Mouse (Mus musculus) midbrain, embryonic 12.5 days (tissue): ENCODE results near the gene Gm20661. TPM values are rescaled to one million over a fixed set of nuclear protein-coding genes. Genes with fewer than 3 reads are reported as not detected.

ENCODE experiments used
- ATAC-seq: fragments of 200-750 bp; cut with Nextera tagmentation; 2 replicates; pipeline ENCODE4 v1.8.0; 2017; ENCODE audit warnings: low read depth, moderate TSS enrichment, moderate library complexity; ENCODE audit not compliant: low FRiP score
- H3K27ac ChIP-seq: fragments of 300-500 bp; sonication (generic); replicated peaks from 2 replicates; pipeline ENCODE4 v1.5.1; 2016; ENCODE audit warnings: mild to moderate bottlenecking
- H3K27me3 ChIP-seq: fragments of 300-500 bp; sonication (generic); 2 replicates; pipeline ENCODE4 v1.6.1; 2016; ENCODE audit warnings: mild to moderate bottlenecking
- H3K36me3 ChIP-seq: fragments of 300-500 bp; sonication (generic); 2 replicates; pipeline ENCODE4 v1.6.1; 2016
- H3K4me1 ChIP-seq: fragments of 300-500 bp; sonication (generic); 2 replicates; pipeline ENCODE4 v1.6.1; 2016
- H3K4me2 ChIP-seq: fragments of 300-500 bp; sonication (generic); replicated peaks from 2 replicates; pipeline ENCODE4 v1.6.1; 2016; ENCODE audit warnings: mild to moderate bottlenecking, moderate library complexity
- H3K4me3 ChIP-seq: fragments of 300-500 bp; sonication (generic); 2 replicates; pipeline ENCODE4 v1.5.1; 2016; ENCODE audit warnings: mild to moderate bottlenecking
- H3K9ac ChIP-seq: fragments of 300-500 bp; sonication (generic); replicated peaks from 2 replicates; pipeline ENCODE4 v1.6.1; 2016; ENCODE audit warnings: mild to moderate bottlenecking, moderate library complexity
- H3K9me3 ChIP-seq: fragments of 300-500 bp; sonication (generic); 2 replicates; pipeline ENCODE4 v1.6.1; 2016; ENCODE audit warnings: mild to moderate bottlenecking
- WGBS: fragments of 180-500 bp; shearing (Covaris S2); methylation state at CpG from one replicate; pipeline ENCODE4 v1.1.7; 2016; 5-methylcytosine and 5-hydroxymethylcytosine counted together
- polyA plus RNA-seq: library from polyadenylated mRNA; unstranded; fragments of >200 nt; fragmentation: Nextera tagmentation; extraction: Ambion mirVana; gene quantifications from 2 replicates; pipeline ENCODE4 v1.2.1, GENCODE M21; 2016

Gene Gm20661
- 1.8 and 2.2 TPM in 2 replicates for polyA plus RNA-seq

GRCm38 (mm10) chr9:107982681-107983346 is at the start of gene Gm20661:
Gene Gm20661, plus strand, starts transcription at chr9:107983058.
- H3K4me2 ChIP-seq: peak within 1 kb of the TSS; percentile 90
- no peak for ATAC-seq
- no peaks in the 10 kb centered on the region for H3K36me3 ChIP-seq
- peak within 1 kb of the TSS; percentile 65 for H3K27ac ChIP-seq
- WGBS: 66% methylated on average over 14 of the region's 14 CpGs
- H3K9me3 ChIP-seq: no peaks in the 10 kb centered on the region
- peaks cover 34% of the 10 kb centered on the region for H3K27me3 ChIP-seq
- 0 out of 2 replicates have a peak within 1 kb of the TSS, but pooled peaks have one; percentile 9 for H3K4me3 ChIP-seq
- peak within 1 kb of the TSS; percentile 20; the same call in 1 of the 2 replicates for H3K9ac ChIP-seq
- H3K4me1 ChIP-seq: peaks cover 37% of the 10 kb centered on the region

GRCm38 (mm10) chr9:107934146-107934545 is 48.7 kb upstream of the Gm20661 start:
- 93% methylated on average over 11 of the region's 11 CpGs for WGBS
- no peak overlapping the region for H3K4me2 ChIP-seq
- no peak for ATAC-seq

GRCm38 (mm10) chr9:107935374-107935773 is 47.5 kb upstream of the Gm20661 start, which contains the start of gene Camkv:
Gene Camkv, plus strand, starts transcription at chr9:107935674.
- WGBS: 7% methylated on average over 3 of the region's 3 CpGs

More at GRCm38 (mm10) chr9:107934146-107934545, 48.7 kb upstream of the Gm20661 start:
- Histone ChIP-seq H3K4me3 (no peak overlapping the region), H3K9me3 (no peaks in the 10 kb centered on the region), H3K9ac (no peak overlapping the region), H3K27ac (no peak overlapping the region), H3K36me3 (no peaks in the 10 kb centered on the region), H3K4me1 (peaks cover 26% of the 10 kb centered on the region), H3K27me3 (peaks cover 33% of the 10 kb centered on the region)

GRCm38 (mm10) chr9:107935790-107936214 is 47.1 kb upstream of the Gm20661 start:
- Histone ChIP-seq H3K9ac (peak overlapping the region; percentile 63), H3K4me2 (peak overlapping the region; percentile 72), H3K9me3 (no peaks in the 10 kb centered on the region), H3K27ac (no peak overlapping the region), H3K36me3 (no peaks in the 10 kb centered on the region), H3K4me3 (peak overlapping the region; percentile 50), H3K4me1 (peaks cover 26% of the 10 kb centered on the region), H3K27me3 (peaks cover 33% of the 10 kb centered on the region)
- peak; percentile 54 for ATAC-seq
- WGBS: 1% methylated on average over 30 of the region's 41 CpGs

More at GRCm38 (mm10) chr9:107935374-107935773, 47.5 kb upstream of the Gm20661 start, which contains the start of gene Camkv:
- no peak within 1 kb of the TSS for H3K27ac ChIP-seq
- peaks cover 33% of the 10 kb centered on the region for H3K27me3 ChIP-seq
- H3K9me3 ChIP-seq: no peaks in the 10 kb centered on the region
- peak; percentile 23; the same call in 1 of the 2 replicates for ATAC-seq
- peak within 1 kb of the TSS; percentile 50 for H3K4me3 ChIP-seq
- peaks cover 26% of the 10 kb centered on the region for H3K4me1 ChIP-seq
- peak within 1 kb of the TSS; percentile 72 for H3K4me2 ChIP-seq
- peak within 1 kb of the TSS; percentile 63 for H3K9ac ChIP-seq
- no peaks in the 10 kb centered on the region for H3K36me3 ChIP-seq

GRCm38 (mm10) chr9:107936215-107936822 is 46.5 kb upstream of the Gm20661 start:
- ATAC-seq: peak; percentile 83
- WGBS: under 1% methylated on average over 29 of the region's 29 CpGs
- no peak overlapping the region for H3K27ac ChIP-seq

GRCm38 (mm10) chr9:107936831-107937230 is 46.0 kb upstream of the Gm20661 start:
- H3K27me3 ChIP-seq: peaks cover 33% of the 10 kb centered on the region
- peaks cover 26% of the 10 kb centered on the region for H3K4me1 ChIP-seq
- H3K4me2 ChIP-seq: peak overlapping the region; percentile 72
- no peaks in the 10 kb centered on the region for H3K9me3 ChIP-seq
- ATAC-seq: 0 out of 2 replicates have a peak, but pooled peaks have one; percentile 21
- H3K36me3 ChIP-seq: no peaks in the 10 kb centered on the region
- peak overlapping the region; percentile 63; the same call in 1 of the 2 replicates for H3K9ac ChIP-seq
- 5% methylated on average over 3 of the region's 3 CpGs for WGBS
- peak overlapping the region; percentile 50 for H3K4me3 ChIP-seq
- H3K27ac ChIP-seq: no peak overlapping the region

More at GRCm38 (mm10) chr9:107936215-107936822, 46.5 kb upstream of the Gm20661 start:
- Histone ChIP-seq H3K9ac (peak overlapping the region; percentile 63), H3K36me3 (no peaks in the 10 kb centered on the region), H3K4me1 (peaks cover 26% of the 10 kb centered on the region), H3K4me3 (peak overlapping the region; percentile 50), H3K9me3 (no peaks in the 10 kb centered on the region), H3K27me3 (peaks cover 33% of the 10 kb centered on the region), H3K4me2 (peak overlapping the region; percentile 72)

GRCm38 (mm10) chr9:107947241-107948194 is 35.3 kb upstream of the Gm20661 start:
- Histone ChIP-seq H3K36me3 (peaks cover 6% of the 10 kb centered on the region; the same call in 1 of the 2 replicates), H3K4me3 (no peak overlapping the region), H3K4me1 (peaks cover 15% of the 10 kb centered on the region), H3K4me2 (no peak overlapping the region), H3K27me3 (no peaks in the 10 kb centered on the region), H3K9me3 (no peaks in the 10 kb centered on the region), H3K9ac (no peak overlapping the region), H3K27ac (no peak overlapping the region)
- WGBS: 91% methylated on average over 31 of the region's 31 CpGs
- no peak for ATAC-seq

GRCm38 (mm10) chr9:107949184-107949921 is 33.5 kb upstream of the Gm20661 start:
- Histone ChIP-seq H3K27ac (no peak overlapping the region), H3K4me3 (no peak overlapping the region), H3K36me3 (peaks cover 6% of the 10 kb centered on the region; the same call in 1 of the 2 replicates), H3K9ac (no peak overlapping the region), H3K9me3 (no peaks in the 10 kb centered on the region), H3K4me1 (peaks cover 15% of the 10 kb centered on the region), H3K4me2 (no peak overlapping the region), H3K27me3 (no peaks in the 10 kb centered on the region)
- no peak for ATAC-seq
- 81% methylated on average over 13 of the region's 13 CpGs for WGBS

- WGBS: 92% methylated on average over 10 of the region's 10 CpGs
- H3K36me3 ChIP-seq: peaks cover 6% of the 10 kb centered on the region; the same call in 1 of the 2 replicates
- H3K4me2 ChIP-seq: peak within 1 kb of the TSS; percentile 88
- H3K27ac ChIP-seq: peak within 1 kb of the TSS; percentile 86
- no peaks in the 10 kb centered on the region for H3K27me3 ChIP-seq
- peaks cover 15% of the 10 kb centered on the region for H3K4me1 ChIP-seq
- H3K9me3 ChIP-seq: no peaks in the 10 kb centered on the region
- H3K9ac ChIP-seq: peak within 1 kb of the TSS; percentile 64
- H3K4me3 ChIP-seq: peak within 1 kb of the TSS; percentile 70
- ATAC-seq: no peak
Observed at GRCm38 (mm10) chr9:107949922-107950235, 33.0 kb upstream of the Gm20661 start, which contains the start of gene Traip. Gene Traip, plus strand, starts transcription at chr9:107950136.

GRCm38 (mm10) chr9:107950460-107951355 is 32.1 kb upstream of the Gm20661 start:
- WGBS: 16% methylated on average over 45 of the region's 45 CpGs
- Histone ChIP-seq H3K4me1 (peaks cover 15% of the 10 kb centered on the region), H3K4me3 (peak overlapping the region; percentile 70), H3K4me2 (peak overlapping the region; percentile 88), H3K27me3 (no peaks in the 10 kb centered on the region), H3K9ac (peak overlapping the region; percentile 64), H3K36me3 (peaks cover 6% of the 10 kb centered on the region; the same call in 1 of the 2 replicates), H3K27ac (peak overlapping the region; percentile 86), H3K9me3 (no peaks in the 10 kb centered on the region)
- ATAC-seq: peak; percentile 95
